Mouse (Mus musculus): ENCODE measurements at regions not wholly inside any gene's neighbourhood (a gene's known extent, or its start where the extent isn't known, plus 50 kb on each side); places are given as distances from the start of the nearest gene placed in this dataset.

DNA sequence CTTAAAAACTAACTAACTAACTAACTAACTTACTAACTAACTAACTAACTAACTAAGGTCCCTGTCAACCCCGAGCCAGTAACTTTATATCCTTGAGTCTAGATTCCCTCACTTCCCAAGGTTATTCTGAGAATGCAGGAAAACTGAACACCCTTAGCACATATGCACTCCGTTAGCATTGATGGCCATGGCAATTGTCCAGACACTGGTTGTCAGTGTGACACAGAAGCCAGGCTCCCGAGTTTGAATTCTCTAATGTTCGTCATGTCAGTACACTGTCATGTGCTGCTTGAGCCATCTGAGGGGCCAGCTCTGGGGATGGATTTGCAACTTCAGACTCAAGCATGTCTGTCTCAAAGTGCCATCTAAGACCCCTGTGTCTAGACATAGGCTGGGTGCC is 217.3 kb upstream of the Auts2 start:
- Histone ChIP-seq H3K4me2 (ENCODE audit: low read depth, low read length) (no peak overlapping the region), H3K27ac (ENCODE audit: low read length) (no peak overlapping the region), H3K27me3 (ENCODE audit: control insufficient read depth, insufficient read depth, low read length) (no peaks in the 10 kb centered on the region), H3K4me3 (replicated peaks; ENCODE audit: low read length) (no peak overlapping the region), H3K9ac (ENCODE audit: low read length) (no peak overlapping the region), H3K4me1 (ENCODE audit: control insufficient read depth, insufficient read depth, low read length) (no peaks in the 10 kb centered on the region), H3K9me3 (replicated peaks; ENCODE audit: control insufficient read depth, low read length) (no peaks in the 10 kb centered on the region), H3K36me3 (ENCODE audit: control insufficient read depth, insufficient read depth, low read length) (no peaks in the 10 kb centered on the region)
- ATAC-seq (ENCODE audit: insufficient read depth, low FRiP score) = no peak
- WGBS = 55% methylated on average over 4 of the region's 4 CpGs

DNA sequence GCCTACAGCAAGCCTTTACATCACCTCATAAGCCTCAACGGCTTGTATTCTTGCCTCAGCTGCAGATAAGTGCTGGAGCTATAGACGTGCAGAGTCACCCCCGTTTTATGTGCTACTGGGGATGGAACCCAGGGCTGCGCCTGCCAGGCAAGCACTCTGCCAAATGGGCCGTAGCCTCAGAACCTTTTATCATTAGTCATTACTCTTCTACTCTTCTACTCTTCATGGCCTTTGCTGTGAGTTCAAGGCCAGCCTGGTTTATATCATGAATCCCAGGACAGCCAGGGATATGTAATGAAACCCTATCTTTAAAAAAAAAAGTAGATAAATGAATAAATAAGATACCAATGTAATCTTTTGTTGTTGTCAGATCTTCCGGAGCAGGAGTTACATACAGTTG is 216.6 kb upstream of the Auts2 start:
- H3K27ac ChIP-seq (ENCODE audit: low read length) = no peak overlapping the region
- no peaks in the 10 kb centered on the region for H3K36me3 ChIP-seq (ENCODE audit: control insufficient read depth, insufficient read depth, low read length)
- H3K4me3 ChIP-seq (replicated peaks; ENCODE audit: low read length) = no peak overlapping the region
- no peaks in the 10 kb centered on the region for H3K9me3 ChIP-seq (replicated peaks; ENCODE audit: control insufficient read depth, low read length)
- H3K4me1 ChIP-seq (ENCODE audit: control insufficient read depth, insufficient read depth, low read length) = no peaks in the 10 kb centered on the region
- H3K9ac ChIP-seq (ENCODE audit: low read length) = no peak overlapping the region
- H3K27me3 ChIP-seq (ENCODE audit: control insufficient read depth, insufficient read depth, low read length) = no peaks in the 10 kb centered on the region
- WGBS = 77% methylated on average over 6 of the region's 6 CpGs
- no peak overlapping the region for H3K4me2 ChIP-seq (ENCODE audit: low read depth, low read length)
- ATAC-seq (ENCODE audit: insufficient read depth, low FRiP score) = no peak

DNA sequence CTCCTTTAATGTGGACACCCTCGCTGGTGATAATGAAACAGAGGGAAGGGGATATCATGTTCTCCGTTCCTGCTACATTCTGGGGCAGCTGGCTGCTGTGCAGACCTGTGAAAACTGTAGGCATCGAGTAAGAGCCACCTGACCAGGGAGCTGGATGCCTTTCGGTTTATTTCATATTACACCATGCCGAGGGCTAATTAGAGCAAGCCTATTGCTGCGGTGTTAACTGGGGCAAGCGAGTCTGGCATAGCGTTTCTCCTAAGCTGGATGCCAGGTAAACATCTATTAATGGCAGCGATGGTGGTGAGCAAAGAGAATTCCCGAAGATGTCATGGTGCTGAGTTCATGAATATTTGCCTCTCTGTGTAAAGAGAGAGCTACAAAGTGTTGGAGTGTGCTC is 215.8 kb upstream of the Auts2 start:
- H3K4me1 ChIP-seq (ENCODE audit: control insufficient read depth, insufficient read depth, low read length) = no peaks in the 10 kb centered on the region
- no peaks in the 10 kb centered on the region for H3K36me3 ChIP-seq (ENCODE audit: control insufficient read depth, insufficient read depth, low read length)
- H3K27ac ChIP-seq (ENCODE audit: low read length) = no peak overlapping the region
- H3K9ac ChIP-seq (ENCODE audit: low read length) = no peak overlapping the region
- no peak overlapping the region for H3K4me3 ChIP-seq (replicated peaks; ENCODE audit: low read length)
- H3K27me3 ChIP-seq (ENCODE audit: control insufficient read depth, insufficient read depth, low read length) = no peaks in the 10 kb centered on the region
- H3K9me3 ChIP-seq (replicated peaks; ENCODE audit: control insufficient read depth, low read length) = no peaks in the 10 kb centered on the region
- H3K4me2 ChIP-seq (ENCODE audit: low read depth, low read length) = no peak overlapping the region
- ATAC-seq (ENCODE audit: insufficient read depth, low FRiP score) = no peak
- WGBS = 82% methylated on average over 10 of the region's 10 CpGs

DNA sequence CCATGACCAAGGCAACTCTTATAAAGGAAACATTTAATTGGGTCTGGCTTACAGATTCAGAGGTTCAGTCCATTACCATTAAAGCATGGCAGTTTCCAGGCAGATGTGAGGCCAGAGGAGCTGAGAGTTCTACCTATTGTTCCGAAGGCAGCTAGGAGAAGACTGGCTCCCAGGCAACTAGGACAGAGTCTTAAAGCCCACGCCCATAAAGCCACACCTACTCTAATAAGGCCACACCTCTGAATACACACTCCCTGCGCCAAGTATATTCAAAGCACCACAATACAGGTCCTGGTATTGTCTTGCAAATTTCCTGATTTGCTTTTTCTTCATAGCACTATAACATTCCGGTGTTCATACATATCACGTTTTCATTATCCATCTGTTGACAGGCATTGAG is 194.8 kb upstream of the Auts2 start:
- Histone ChIP-seq H3K9ac (ENCODE audit: low read length) (no peak overlapping the region), H3K4me2 (ENCODE audit: low read depth, low read length) (no peak overlapping the region), H3K27ac (ENCODE audit: low read length) (no peak overlapping the region), H3K9me3 (replicated peaks; ENCODE audit: control insufficient read depth, low read length) (no peaks in the 10 kb centered on the region), H3K4me1 (ENCODE audit: control insufficient read depth, insufficient read depth, low read length) (no peaks in the 10 kb centered on the region), H3K27me3 (ENCODE audit: control insufficient read depth, insufficient read depth, low read length) (no peaks in the 10 kb centered on the region), H3K36me3 (ENCODE audit: control insufficient read depth, insufficient read depth, low read length) (no peaks in the 10 kb centered on the region), H3K4me3 (replicated peaks; ENCODE audit: low read length) (no peak overlapping the region)
- no peak for ATAC-seq (ENCODE audit: insufficient read depth, low FRiP score)
- 72% methylated on average over 5 of the region's 5 CpGs for WGBS

DNA sequence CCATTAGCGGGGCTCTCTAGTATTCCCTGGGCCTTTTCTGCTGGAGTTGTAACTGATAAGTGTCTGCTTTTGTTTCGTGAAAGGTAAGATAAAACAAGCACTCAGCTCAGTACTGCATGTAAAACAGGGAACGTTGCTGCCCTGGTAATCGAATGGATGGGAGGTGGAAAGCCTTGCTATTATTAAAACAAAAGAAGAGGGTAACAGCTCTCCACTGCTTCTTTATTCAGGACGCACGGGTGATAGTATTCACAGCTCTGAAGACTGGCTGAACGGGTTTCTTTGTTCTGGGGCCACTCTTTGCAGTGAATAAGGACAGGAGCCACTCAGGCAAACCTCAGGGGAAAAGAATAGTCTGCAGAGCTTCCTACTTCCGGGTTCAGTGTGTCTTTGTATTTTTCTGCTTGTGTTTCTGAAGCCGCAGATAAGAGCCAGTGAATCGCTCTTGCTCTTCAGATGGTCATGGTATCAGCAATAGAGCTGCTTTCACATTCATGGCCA is 185.6 kb upstream of the Auts2 start:
- no peak overlapping the region for H3K4me3 ChIP-seq (replicated peaks; ENCODE audit: low read length)
- 0 out of 2 replicates have a peak overlapping the region, but pooled peaks have one; percentile 24 for H3K27ac ChIP-seq (ENCODE audit: low read length)
- WGBS = 43% methylated on average over 10 of the region's 10 CpGs
- H3K27me3 ChIP-seq (ENCODE audit: control insufficient read depth, insufficient read depth, low read length) = no peaks in the 10 kb centered on the region
- no peaks in the 10 kb centered on the region for H3K4me1 ChIP-seq (ENCODE audit: control insufficient read depth, insufficient read depth, low read length)
- no peaks in the 10 kb centered on the region for H3K9me3 ChIP-seq (replicated peaks; ENCODE audit: control insufficient read depth, low read length)
- H3K36me3 ChIP-seq (ENCODE audit: control insufficient read depth, insufficient read depth, low read length) = no peaks in the 10 kb centered on the region
- H3K9ac ChIP-seq (ENCODE audit: low read length) = no peak overlapping the region
- H3K4me2 ChIP-seq (ENCODE audit: low read depth, low read length) = no peak overlapping the region
- ATAC-seq (ENCODE audit: insufficient read depth, low FRiP score) = peak; percentile 56; the same call in 1 of the 2 replicates

DNA sequence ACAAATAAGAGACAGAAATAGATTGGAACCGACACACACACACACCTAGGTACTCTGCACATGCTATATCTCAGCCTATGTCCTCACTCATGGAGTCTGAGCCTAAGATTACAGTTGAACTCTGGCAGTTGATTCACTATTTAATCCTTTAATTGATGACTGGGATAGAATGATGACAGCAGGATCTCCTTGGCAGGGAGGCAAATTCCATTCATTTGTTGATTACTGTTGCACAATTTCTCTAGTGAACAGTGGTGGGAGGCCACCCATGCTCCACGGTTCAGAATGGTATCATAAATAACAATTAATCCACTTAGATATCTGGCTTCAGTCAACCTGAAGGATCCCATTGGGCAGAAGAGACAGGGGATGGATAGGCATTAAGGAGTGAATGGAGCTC is 181.3 kb upstream of the Auts2 start:
- H3K9ac ChIP-seq (ENCODE audit: low read length) = no peak overlapping the region
- H3K27ac ChIP-seq (ENCODE audit: low read length) = no peak overlapping the region
- no peaks in the 10 kb centered on the region for H3K9me3 ChIP-seq (replicated peaks; ENCODE audit: control insufficient read depth, low read length)
- WGBS = 54% methylated on average over 2 of the region's 2 CpGs
- H3K4me3 ChIP-seq (replicated peaks; ENCODE audit: low read length) = no peak overlapping the region
- no peaks in the 10 kb centered on the region for H3K27me3 ChIP-seq (ENCODE audit: control insufficient read depth, insufficient read depth, low read length)
- peak; percentile 47; the same call in 1 of the 2 replicates for ATAC-seq (ENCODE audit: insufficient read depth, low FRiP score)
- no peaks in the 10 kb centered on the region for H3K4me1 ChIP-seq (ENCODE audit: control insufficient read depth, insufficient read depth, low read length)
- H3K36me3 ChIP-seq (ENCODE audit: control insufficient read depth, insufficient read depth, low read length) = no peaks in the 10 kb centered on the region
- no peak overlapping the region for H3K4me2 ChIP-seq (ENCODE audit: low read depth, low read length)

DNA sequence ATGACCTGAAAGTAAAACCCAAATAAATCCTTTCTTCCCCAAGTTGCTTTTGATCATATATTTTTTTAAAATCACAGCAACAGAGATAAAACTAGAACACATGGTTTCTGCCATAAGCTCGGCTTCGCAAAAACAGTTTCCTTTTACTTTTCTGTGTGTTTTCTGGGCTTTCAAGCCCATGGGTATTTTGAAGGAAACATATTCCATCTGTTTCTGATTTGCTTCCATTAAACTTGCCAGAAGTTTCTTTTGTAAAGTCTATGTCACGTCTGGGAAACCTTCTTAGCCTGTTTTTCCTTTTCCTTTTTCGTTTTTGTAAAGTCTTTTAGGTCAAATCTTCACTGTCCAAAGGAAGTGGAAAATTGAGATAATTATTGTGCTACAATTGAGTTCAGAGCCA is 167.2 kb upstream of the Auts2 start:
- no peak overlapping the region for H3K9ac ChIP-seq (ENCODE audit: low read length)
- no peaks in the 10 kb centered on the region for H3K4me1 ChIP-seq (ENCODE audit: control insufficient read depth, insufficient read depth, low read length)
- 59% methylated on average over 4 of the region's 4 CpGs for WGBS
- no peak overlapping the region for H3K27ac ChIP-seq (ENCODE audit: low read length)
- H3K4me3 ChIP-seq (replicated peaks; ENCODE audit: low read length) = no peak overlapping the region
- no peak overlapping the region for H3K4me2 ChIP-seq (ENCODE audit: low read depth, low read length)
- H3K9me3 ChIP-seq (replicated peaks; ENCODE audit: control insufficient read depth, low read length) = no peaks in the 10 kb centered on the region
- no peak for ATAC-seq (ENCODE audit: insufficient read depth, low FRiP score)
- H3K27me3 ChIP-seq (ENCODE audit: control insufficient read depth, insufficient read depth, low read length) = no peaks in the 10 kb centered on the region
- no peaks in the 10 kb centered on the region for H3K36me3 ChIP-seq (ENCODE audit: control insufficient read depth, insufficient read depth, low read length)

DNA sequence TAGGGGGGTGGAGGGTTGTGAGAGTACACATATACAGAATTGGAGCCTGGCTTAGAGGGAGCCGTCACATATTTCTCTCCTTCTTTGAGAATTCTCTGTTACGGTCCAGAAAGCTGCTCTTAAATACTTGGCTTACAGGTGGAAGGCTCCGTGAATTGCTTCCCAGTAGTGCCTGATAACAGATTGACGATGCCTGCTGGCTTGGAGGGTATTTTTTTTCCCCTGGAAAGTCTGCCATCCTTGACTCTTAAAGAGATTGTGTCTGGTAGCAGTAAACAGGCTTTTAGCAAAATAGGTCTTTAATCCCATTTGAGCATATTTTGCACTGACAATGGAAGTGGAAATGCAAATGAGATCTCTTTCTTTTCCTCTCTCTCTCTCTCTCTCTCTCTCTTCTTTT is 164.4 kb upstream of the Auts2 start:
- H3K9me3 ChIP-seq (replicated peaks; ENCODE audit: control insufficient read depth, low read length) = no peaks in the 10 kb centered on the region
- peaks cover 5% of the 10 kb centered on the region; the same call in 1 of the 2 replicates for H3K4me1 ChIP-seq (ENCODE audit: control insufficient read depth, insufficient read depth, low read length)
- H3K27ac ChIP-seq (ENCODE audit: low read length) = no peak overlapping the region
- no peaks in the 10 kb centered on the region for H3K27me3 ChIP-seq (ENCODE audit: control insufficient read depth, insufficient read depth, low read length)
- no peaks in the 10 kb centered on the region for H3K36me3 ChIP-seq (ENCODE audit: control insufficient read depth, insufficient read depth, low read length)
- ATAC-seq (ENCODE audit: insufficient read depth, low FRiP score) = no peak
- H3K9ac ChIP-seq (ENCODE audit: low read length) = no peak overlapping the region
- H3K4me2 ChIP-seq (ENCODE audit: low read depth, low read length) = no peak overlapping the region
- H3K4me3 ChIP-seq (replicated peaks; ENCODE audit: low read length) = no peak overlapping the region
- WGBS = 62% methylated on average over 4 of the region's 4 CpGs

DNA sequence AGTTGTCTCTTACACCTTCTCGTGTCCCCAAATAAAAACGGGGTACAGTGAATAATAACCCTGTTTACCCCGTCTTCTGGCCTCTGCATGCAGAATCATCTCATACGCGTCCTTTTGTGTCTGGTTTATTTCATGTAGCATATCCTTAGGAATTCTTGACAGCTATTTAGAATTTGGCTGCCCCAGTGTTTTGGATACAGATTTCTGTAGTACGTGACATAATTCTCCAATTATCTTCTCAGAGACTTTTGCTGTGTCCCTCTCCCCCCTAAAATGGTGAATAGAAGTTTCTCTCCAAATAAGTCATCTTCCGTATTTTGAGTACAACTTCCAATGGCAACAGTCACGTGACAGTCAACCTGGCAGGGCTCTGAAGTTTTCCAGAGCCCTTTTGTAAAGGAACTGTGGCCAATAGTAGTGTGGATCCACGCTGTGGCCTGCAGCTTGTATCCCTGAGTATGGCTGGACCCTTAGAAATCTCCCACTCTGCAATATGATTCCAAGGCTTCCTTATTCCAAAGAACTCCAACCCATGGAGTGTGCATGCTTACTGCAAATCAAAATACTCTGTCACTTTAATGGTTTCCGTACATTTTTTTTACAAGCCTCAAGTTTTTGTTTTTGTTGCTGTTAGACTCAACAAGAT is 160.4 kb upstream of the Auts2 start:
- WGBS = 51% methylated on average over 10 of the region's 10 CpGs

More for the DNA sequence above, 160.4 kb upstream of the Auts2 start:
- no peak overlapping the region for H3K9ac ChIP-seq (ENCODE audit: low read length)
- peak overlapping the region; percentile 70 for H3K27ac ChIP-seq (ENCODE audit: low read length)
- no peaks in the 10 kb centered on the region for H3K27me3 ChIP-seq (ENCODE audit: control insufficient read depth, insufficient read depth, low read length)
- no peaks in the 10 kb centered on the region for H3K36me3 ChIP-seq (ENCODE audit: control insufficient read depth, insufficient read depth, low read length)
- no peak overlapping the region for H3K4me2 ChIP-seq (ENCODE audit: low read depth, low read length)
- H3K4me3 ChIP-seq (replicated peaks; ENCODE audit: low read length) = no peak overlapping the region
- peak; percentile 72; the same call in 1 of the 2 replicates for ATAC-seq (ENCODE audit: insufficient read depth, low FRiP score)
- no peaks in the 10 kb centered on the region for H3K9me3 ChIP-seq (replicated peaks; ENCODE audit: control insufficient read depth, low read length)
- H3K4me1 ChIP-seq (ENCODE audit: control insufficient read depth, insufficient read depth, low read length) = peaks cover 5% of the 10 kb centered on the region; the same call in 1 of the 2 replicates
